Mouse (Mus musculus): Measurements from ENCODE around the gene Ankrd23. TPM values are rescaled to one million over a fixed set of nuclear protein-coding genes. Genes with fewer than 3 reads are reported as not detected.

Gene Ankrd23
- total RNA-seq, 1 experiment from 2014 or later = 9.4 TPM

DNA sequence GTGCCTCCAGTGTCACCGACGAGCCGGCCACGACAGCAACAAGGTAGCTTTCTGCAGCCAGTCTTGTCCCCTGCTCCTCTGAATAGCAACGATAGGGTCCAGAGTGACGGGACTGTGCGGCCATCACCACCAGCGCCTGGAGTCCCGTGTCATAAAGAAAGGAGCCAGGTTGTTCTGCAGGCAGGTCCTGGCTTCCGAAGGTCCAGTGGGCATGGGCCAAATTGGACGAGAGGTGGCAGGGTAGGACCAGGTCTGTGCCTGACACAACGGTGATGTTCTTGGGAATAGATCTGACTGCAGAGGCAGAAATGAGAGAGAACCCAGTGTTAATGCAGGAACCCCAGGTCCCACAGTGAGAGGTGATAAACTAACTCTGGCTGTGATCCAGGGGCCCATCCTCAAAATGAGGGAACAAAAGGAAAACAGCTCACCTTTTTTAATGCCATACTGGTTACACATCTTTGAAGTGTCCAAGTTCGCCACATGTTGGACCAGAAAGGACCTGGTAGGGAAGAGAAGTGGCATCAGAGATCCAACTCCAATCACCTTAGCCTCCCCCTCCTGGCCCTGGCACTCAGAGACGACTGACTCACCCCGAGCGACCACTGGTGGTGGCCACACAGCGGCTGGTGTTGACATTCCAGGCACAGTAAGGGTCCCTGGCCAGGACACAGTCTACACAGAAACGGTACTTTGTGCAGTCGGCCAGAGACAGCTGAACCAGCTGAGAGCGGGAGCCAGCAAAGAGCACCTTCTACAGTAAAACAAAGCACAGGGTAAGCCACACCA is 13.6 kb upstream of the Ankrd23 start:
- no peak for ATAC-seq (replicated peaks; ENCODE audit: insufficient number of reproducible peaks, low FRiP score, low TSS enrichment, poor library complexity, severe bottlenecking)

GRCm38 (mm10) chr1:36549491-36549890 is 12.8 kb upstream of the Ankrd23 start:
- ATAC-seq (replicated peaks; ENCODE audit: insufficient number of reproducible peaks, low FRiP score, low TSS enrichment, poor library complexity, severe bottlenecking) = no peak

DNA sequence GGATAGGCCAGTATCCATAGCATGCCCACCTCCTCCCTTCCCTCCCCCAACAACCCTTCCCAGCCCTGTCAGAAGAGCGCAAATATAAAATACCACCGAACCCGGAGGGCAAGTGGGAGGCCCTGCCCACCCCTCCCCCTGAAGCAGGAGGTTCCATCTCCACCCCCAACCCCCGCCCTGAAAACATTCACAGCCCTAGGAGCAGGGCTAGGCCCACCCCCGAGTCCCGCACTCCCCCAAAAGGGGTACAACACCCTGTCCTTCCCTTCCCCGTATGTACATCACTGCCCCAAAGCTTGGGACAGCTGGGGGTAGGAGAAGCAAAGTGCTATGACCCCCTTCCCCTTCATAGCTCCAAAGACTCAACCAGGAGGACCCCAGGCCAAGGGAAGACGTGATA is 12.1 kb upstream of the Ankrd23 start:
- no peak for ATAC-seq (replicated peaks; ENCODE audit: insufficient number of reproducible peaks, low FRiP score, low TSS enrichment, poor library complexity, severe bottlenecking)

- no peak for ATAC-seq (replicated peaks; ENCODE audit: insufficient number of reproducible peaks, low FRiP score, low TSS enrichment, poor library complexity, severe bottlenecking)
Measured at GRCm38 (mm10) chr1:36547981-36548598, 11.4 kb upstream of the Ankrd23 start.

DNA sequence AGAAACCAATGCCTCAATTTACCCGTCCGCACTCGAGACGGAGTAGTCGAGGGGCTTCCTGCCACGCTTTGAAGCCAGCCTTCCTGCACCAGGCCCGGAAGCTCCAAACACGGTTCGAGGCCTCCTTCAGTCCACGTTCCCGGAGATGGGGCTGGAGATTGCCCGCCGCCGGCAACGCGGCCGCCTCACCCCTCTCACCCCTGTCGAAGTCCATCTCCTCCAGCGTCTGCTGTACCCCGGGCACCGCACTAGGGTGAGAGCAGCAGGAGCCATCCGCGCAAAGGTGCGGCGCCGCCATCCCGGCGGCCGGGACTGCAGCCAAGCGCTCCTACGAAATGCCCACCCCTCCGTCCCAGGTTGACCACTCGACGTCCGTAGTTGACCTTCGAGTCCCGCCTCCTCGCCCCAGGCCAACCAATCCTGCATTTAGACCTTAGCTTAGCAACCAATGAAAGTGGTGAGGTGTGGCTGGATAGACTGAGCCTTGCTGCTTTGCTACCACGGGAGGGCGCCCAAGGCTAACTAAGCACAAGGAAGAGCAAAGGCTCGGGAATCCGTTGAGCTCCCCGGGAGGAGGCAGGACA is 10.3 kb upstream of the Ankrd23 start, which contains the start of gene Ankrd39:
Ankrd39 (minus strand) TSS at position 558 of the 584 bp plus-strand sequence.
- peak; percentile 99 for ATAC-seq (replicated peaks; ENCODE audit: insufficient number of reproducible peaks, low FRiP score, low TSS enrichment, poor library complexity, severe bottlenecking)

- no peak for ATAC-seq (replicated peaks; ENCODE audit: insufficient number of reproducible peaks, low FRiP score, low TSS enrichment, poor library complexity, severe bottlenecking)
Measured at GRCm38 (mm10) chr1:36545845-36546600, 9.3 kb upstream of the Ankrd23 start.

DNA sequence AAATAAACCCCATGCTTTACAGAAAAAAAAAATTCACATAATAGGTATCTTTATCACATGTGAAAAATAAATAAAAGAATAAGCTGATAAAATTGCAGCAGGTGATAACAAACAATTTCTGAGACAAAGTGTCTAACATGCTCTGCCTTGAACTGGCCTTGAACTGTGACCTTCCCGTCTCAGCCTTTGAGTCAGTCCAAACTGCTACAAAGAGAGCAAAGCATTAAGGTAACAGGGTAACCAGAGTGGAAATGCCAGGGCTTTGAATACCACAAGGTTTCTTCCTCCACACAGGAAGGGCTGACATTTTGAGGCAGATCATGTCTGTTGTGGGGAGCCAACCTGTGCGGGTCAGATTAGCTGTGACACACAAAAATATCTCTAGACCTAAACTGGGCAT is 8.7 kb upstream of the Ankrd23 start:
- no peak for ATAC-seq (replicated peaks; ENCODE audit: insufficient number of reproducible peaks, low FRiP score, low TSS enrichment, poor library complexity, severe bottlenecking)

GRCm38 (mm10) chr1:36542925-36543324 is 6.2 kb upstream of the Ankrd23 start:
- no peak for ATAC-seq (replicated peaks; ENCODE audit: insufficient number of reproducible peaks, low FRiP score, low TSS enrichment, poor library complexity, severe bottlenecking)

DNA sequence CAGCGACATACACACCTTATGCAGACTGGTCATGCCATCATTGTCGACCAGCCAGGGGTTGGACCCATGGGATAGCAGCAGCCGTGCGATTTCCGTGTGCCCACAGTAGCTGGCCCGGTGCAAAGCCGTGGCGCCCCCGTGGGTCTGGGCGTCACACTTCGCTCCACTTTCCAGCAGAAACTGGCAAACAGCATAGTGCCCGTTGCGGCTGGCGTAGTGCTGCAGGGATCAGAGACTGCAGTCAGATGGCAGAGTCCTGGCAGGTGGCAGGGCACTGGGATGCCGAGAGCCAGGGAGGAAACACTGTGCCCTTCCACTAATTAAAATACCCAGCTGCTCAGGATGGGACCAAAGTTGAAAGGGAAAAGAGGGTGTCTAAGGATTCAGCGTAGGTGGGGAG is 5.2 kb upstream of the Ankrd23 start:
- no peak for ATAC-seq (replicated peaks; ENCODE audit: insufficient number of reproducible peaks, low FRiP score, low TSS enrichment, poor library complexity, severe bottlenecking)

DNA sequence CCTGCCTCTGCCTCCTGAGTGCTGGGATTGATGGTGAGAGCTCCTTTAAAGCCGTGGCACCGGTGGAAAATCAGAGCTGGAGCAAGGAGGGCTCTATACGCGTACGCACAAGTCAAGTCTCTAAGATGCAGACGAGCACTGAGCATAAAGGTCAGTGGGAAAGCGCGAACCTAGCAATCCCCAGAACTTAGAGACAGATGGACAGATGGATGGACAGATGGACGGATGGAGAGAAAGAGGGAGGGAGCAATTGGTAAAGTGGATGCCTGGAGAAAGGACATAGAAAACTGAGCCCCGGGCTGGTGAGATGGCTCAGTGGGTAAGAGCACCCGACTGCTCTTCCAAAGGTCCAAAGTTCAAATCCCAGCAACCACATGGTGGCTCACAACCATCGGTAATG is 4.1 kb upstream of the Ankrd23 start:
- no peak for ATAC-seq (replicated peaks; ENCODE audit: insufficient number of reproducible peaks, low FRiP score, low TSS enrichment, poor library complexity, severe bottlenecking)

GRCm38 (mm10) chr1:36540132-36540531 is 3.4 kb upstream of the Ankrd23 start:
- ATAC-seq (replicated peaks; ENCODE audit: insufficient number of reproducible peaks, low FRiP score, low TSS enrichment, poor library complexity, severe bottlenecking) = no peak

DNA sequence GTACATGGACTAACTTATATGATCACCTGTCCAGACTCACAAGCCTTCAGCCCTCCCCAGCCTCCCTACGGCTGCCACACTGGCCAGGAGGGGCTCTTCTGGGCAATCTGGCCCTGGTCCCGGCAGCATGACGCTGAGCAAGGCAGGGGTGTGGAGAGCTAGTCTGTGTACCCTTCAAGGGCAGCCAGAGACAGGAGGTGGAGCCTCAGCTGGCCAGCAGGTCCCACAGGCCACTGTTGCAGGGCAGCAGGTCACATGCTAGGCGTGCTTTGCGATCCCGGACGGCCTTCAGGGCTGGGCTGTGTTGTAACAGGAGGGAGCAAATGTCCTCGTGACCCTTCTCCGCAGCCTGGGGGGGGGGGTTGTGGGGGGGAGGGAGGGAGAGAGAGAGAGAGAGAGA is 2.5 kb upstream of the Ankrd23 start, which contains the start of gene Gm42417:
Gm42417 (minus strand) TSS at position 244 of the 400 bp plus-strand sequence.
- no peak for ATAC-seq (replicated peaks; ENCODE audit: insufficient number of reproducible peaks, low FRiP score, low TSS enrichment, poor library complexity, severe bottlenecking)

DNA sequence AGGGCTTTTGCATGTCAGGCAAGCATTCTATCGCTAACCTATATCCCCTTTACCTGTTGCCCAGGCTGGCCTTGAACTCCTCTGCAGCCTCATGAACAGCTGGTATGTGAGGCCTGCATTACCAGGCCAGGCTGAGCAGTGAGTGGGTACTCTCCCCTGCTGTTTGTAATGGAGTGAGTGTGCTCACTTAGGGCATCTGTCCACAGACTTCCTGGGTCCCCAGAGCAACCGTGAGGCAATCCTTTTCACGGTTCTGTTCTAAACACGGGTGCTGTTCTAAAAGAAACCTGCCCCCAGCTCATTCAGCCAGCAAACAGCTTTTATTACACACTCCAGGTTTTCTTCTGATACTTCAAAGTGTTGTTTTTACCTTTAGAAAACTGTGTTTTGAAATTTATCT is 2.0 kb upstream of the Ankrd23 start:
- ATAC-seq (replicated peaks; ENCODE audit: insufficient number of reproducible peaks, low FRiP score, low TSS enrichment, poor library complexity, severe bottlenecking) = no peak

DNA sequence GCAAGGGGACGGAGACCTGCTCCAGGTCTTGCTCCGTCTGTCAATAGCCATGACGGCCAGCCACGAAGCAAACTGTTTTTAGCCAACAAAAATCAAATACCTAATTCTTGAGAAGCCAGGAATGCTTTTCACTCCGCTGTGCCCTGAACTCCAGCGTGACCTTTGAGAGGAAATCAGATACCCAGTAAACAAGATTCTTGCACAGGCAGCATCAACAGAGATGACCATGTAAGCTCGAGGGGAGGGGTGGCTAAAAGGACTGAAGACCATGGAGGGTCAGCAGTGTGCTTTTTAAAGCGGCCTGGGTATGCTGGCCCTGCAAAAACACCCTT is 320 bp downstream of the Ankrd23 start:
- ATAC-seq (replicated peaks; ENCODE audit: insufficient number of reproducible peaks, low FRiP score, low TSS enrichment, poor library complexity, severe bottlenecking) = no peak

- no peak for ATAC-seq (replicated peaks; ENCODE audit: insufficient number of reproducible peaks, low FRiP score, low TSS enrichment, poor library complexity, severe bottlenecking)
Measured at GRCm38 (mm10) chr1:36535477-36536396, 946 bp downstream of the Ankrd23 start.

GRCm38 (mm10) chr1:36534595-36535058 is 2.1 kb downstream of the Ankrd23 start:
- ATAC-seq (replicated peaks; ENCODE audit: insufficient number of reproducible peaks, low FRiP score, low TSS enrichment, poor library complexity, severe bottlenecking) = no peak

DNA sequence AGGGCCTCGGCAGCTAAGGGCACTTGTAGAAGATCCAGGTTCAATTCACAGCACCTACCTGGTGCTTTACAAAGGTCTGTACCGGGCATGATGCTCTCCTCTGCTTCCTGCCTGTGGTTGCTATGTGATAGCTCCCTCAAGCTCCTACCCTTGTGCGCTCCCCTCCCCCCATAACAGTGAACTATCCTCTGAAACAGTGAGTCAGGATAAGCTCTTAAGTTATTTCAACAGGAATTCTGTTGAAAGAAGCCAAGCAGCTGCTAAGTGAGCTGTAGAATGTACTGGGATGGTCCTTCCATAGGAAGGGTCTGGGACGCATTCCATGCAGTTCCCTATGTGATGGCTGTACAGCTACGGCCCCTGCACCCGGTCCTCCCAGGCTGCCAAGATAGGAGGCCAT is 3.1 kb downstream of the Ankrd23 start:
- ATAC-seq (replicated peaks; ENCODE audit: insufficient number of reproducible peaks, low FRiP score, low TSS enrichment, poor library complexity, severe bottlenecking) = no peak

DNA sequence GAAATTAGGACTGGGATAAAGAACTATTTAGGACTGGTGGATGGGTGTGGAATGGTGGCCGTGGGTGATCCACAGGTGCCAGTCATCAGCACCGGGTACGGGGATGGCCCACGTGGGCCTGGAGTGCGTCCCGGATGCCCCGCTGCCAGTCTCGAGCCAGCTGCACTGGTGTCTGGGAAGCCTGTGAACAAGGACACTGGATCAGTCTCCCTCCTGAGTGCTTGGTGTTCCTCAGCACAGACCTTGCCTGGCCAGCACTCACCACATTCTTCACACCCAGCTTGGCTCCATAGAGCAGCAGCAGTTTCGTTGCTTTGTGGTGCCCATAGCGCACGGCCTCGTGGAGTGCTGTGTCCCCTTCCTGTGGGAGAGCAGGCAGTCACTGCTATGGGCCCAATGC is 5.2 kb downstream of the Ankrd23 start:
- no peak for ATAC-seq (replicated peaks; ENCODE audit: insufficient number of reproducible peaks, low FRiP score, low TSS enrichment, poor library complexity, severe bottlenecking)
